ENCODE assay signal across 35 mouse cellular contexts in the genomic region with DNA sequence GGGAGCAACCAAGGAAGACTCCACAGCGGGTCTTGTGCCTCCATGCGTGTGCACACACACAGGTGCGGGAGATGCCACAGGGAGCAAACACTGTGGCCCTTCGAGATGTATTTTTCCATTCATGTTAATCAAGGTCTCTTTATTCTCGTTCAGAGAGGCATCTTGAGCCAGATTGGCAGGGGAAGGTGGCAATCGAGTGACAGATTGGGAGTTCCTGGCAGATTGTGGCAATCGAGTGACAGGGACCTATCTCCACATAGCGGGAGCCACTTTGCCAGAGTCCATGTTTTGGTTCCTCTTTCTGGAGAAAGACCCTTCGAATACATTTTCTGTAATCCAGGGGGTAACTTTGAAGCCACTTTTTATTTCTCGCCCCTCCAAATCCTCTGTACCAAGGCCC.
"Had no signal": no experiment of that assay in that cellular context is flagged by ENCODE, and none has a peak within 500 bp of the region (broad histone marks: within the 10 kb centered on the region; RNA-seq: fewer than 3 reads in every experiment).

No protein-coding gene starts in this region.

- H3K9me3 ChIP-seq: heart, embryonic 10.5 days; heart, embryonic 12.5 days; heart, embryonic 13.5 days; heart, embryonic 15.5 days; hindbrain, embryonic 10.5 days; hindbrain, embryonic 12.5 days; hindbrain, embryonic 13.5 days; hindbrain, embryonic 15.5 days; intestine, embryonic 15.5 days; kidney, embryonic 15.5 days had no signal

- H3K4me3 ChIP-seq: heart, embryonic 10.5 days; heart, embryonic 12.5 days; heart, embryonic 13.5 days; heart, embryonic 15.5 days; hindbrain, embryonic 10.5 days; hindbrain, embryonic 12.5 days; hindbrain, embryonic 13.5 days; hindbrain, embryonic 15.5 days; intestine, embryonic 15.5 days; kidney, embryonic 15.5 days; layer of hippocampus, adult 2 months had no signal

- DNase-seq: heart, postnatal 10 days; heart, postnatal 14 days; heart, postnatal 36 days; heart, postnatal 4 days; kidney, adult 11 months; kidney, adult 18-20 months; kidney, adult 2 months; kidney, adult 8-10 months; kidney, adult 9 months; kidney, postnatal 10 days; kidney, postnatal 14 days; kidney, postnatal 25 days; kidney, postnatal 36 days; kidney, postnatal 4 days; layer of hippocampus, adult 9-11 months; layer of hippocampus, postnatal 36 days had no signal

- ATAC-seq: hindbrain, embryonic 16.5 days; hindbrain, postnatal 0 days; inflammation-experienced regulatory T-cells, adult 6 months; intestine, embryonic 15.5 days; intestine, embryonic 16.5 days; intestine, postnatal 0 days had no signal

- H3K9ac ChIP-seq: heart, embryonic 12.5 days; heart, embryonic 13.5 days; heart, embryonic 15.5 days; hindbrain, embryonic 12.5 days; hindbrain, embryonic 13.5 days; hindbrain, embryonic 14.5 days; hindbrain, embryonic 15.5 days; intestine, embryonic 15.5 days; kidney, embryonic 15.5 days had no signal

- H3K27me3 ChIP-seq: heart, embryonic 12.5 days; heart, embryonic 13.5 days; heart, embryonic 15.5 days; hindbrain, embryonic 12.5 days; hindbrain, embryonic 13.5 days; hindbrain, embryonic 15.5 days; intestine, embryonic 15.5 days; kidney, embryonic 15.5 days had no signal

- H3K4me2 ChIP-seq: heart, embryonic 11.5 days; heart, embryonic 12.5 days; heart, embryonic 13.5 days; heart, embryonic 15.5 days; hindbrain, embryonic 12.5 days; hindbrain, embryonic 13.5 days; hindbrain, embryonic 14.5 days; hindbrain, embryonic 15.5 days; intestine, embryonic 15.5 days; kidney, embryonic 15.5 days had no signal

- H3K27ac ChIP-seq: heart, embryonic 10.5 days; heart, embryonic 13.5 days; heart, embryonic 15.5 days; hindbrain, embryonic 10.5 days; hindbrain, embryonic 12.5 days; hindbrain, embryonic 13.5 days; hindbrain, embryonic 14.5 days; hindbrain, embryonic 15.5 days; hindbrain, postnatal 0 days; intestine, embryonic 15.5 days; kidney, embryonic 15.5 days; kidney, postnatal 0 days; layer of hippocampus, adult 2 months had no signal

- H3K4me1 ChIP-seq: hindbrain, embryonic 10.5 days; hindbrain, embryonic 12.5 days; intestine, embryonic 15.5 days had no signal
